Mouse (Mus musculus): ENCODE results near the gene 1700020L24Rik.

The 1700020L24Rik gene

GRCm38 (mm10) chr11:83472324-83473234, 35.1 kb downstream of the 1700020L24Rik start, which contains the start of gene Taf15:
Taf15 (plus strand) TSS chr11:83473086.
- peak; percentile 98 for DNase-seq (ENCODE audit: low spot score)

- peak; percentile 11 for DNase-seq (ENCODE audit: low spot score)
These were observed 35.9 kb downstream of the 1700020L24Rik start for GRCm38 (mm10) chr11:83473235-83474016.
